Mouse (Mus musculus) heart, embryonic 14.5 days (tissue): Measurements from ENCODE around the gene Prr5. TPM values are rescaled to one million over a fixed set of nuclear protein-coding genes. Genes with fewer than 3 reads are reported as not detected.
"Not testable (repeated sequence)": the region's sequence is repeated elsewhere in the genome, so short reads cannot be mapped to it uniquely, and the experiment has no call there.

Source experiments
- ATAC-seq: fragments of 200-750 bp; cut with Nextera tagmentation; 2 replicates; pipeline ENCODE4 v1.8.0; 2017; ENCODE audit warnings: low read depth, moderate TSS enrichment; ENCODE audit not compliant: insufficient number of reproducible peaks, insufficient read depth, low FRiP score
- H3K27ac ChIP-seq, 2 experiments: fragments of 200-500 bp in 1 of 2; fragments of 300-500 bp in 1 of 2; sonication (generic) in 1 of 2; replicated peaks in 1 of 2; 2 replicates each; pipeline ENCODE4 v1.5.1; 2012 to 2014; ENCODE audit warnings: low read depth in 2 of 2, low read length in 2 of 2, control low read depth in 1 of 2, mild to moderate bottlenecking in 1 of 2, mixed read lengths in 1 of 2; ENCODE audit not compliant: control insufficient read depth in 1 of 2, insufficient read depth in 1 of 2
- H3K27me3 ChIP-seq: fragments of 300-500 bp; sonication (generic); 2 replicates; pipeline ENCODE4 v1.6.1; 2014; ENCODE audit warnings: mild to moderate bottlenecking, low read length, control low read depth; ENCODE audit not compliant: control insufficient read depth, insufficient read depth
- H3K36me3 ChIP-seq: fragments of 300-500 bp; sonication (generic); 2 replicates; pipeline ENCODE4 v1.6.1; 2014; ENCODE audit warnings: mild to moderate bottlenecking, control low read depth, low read length, mixed read lengths; ENCODE audit not compliant: control insufficient read depth, insufficient read depth
- H3K4me1 ChIP-seq, 2 experiments: fragments of 200-500 bp in 1 of 2; fragments of 300-500 bp in 1 of 2; sonication (generic) in 1 of 2; 2 replicates each; pipeline ENCODE4 v1.6.1; 2012 to 2014; ENCODE audit warnings: low read length in 2 of 2, control low read depth in 1 of 2, mixed read lengths in 1 of 2; ENCODE audit not compliant: control insufficient read depth in 2 of 2, insufficient read depth in 2 of 2
- H3K4me2 ChIP-seq: fragments of 300-500 bp; sonication (generic); 2 replicates; pipeline ENCODE4 v1.6.1; 2014; ENCODE audit warnings: mild to moderate bottlenecking, low read length
- H3K4me3 ChIP-seq, 2 experiments: fragments of 200-500 bp in 1 of 2; fragments of 300-500 bp in 1 of 2; sonication (generic) in 1 of 2; 2 replicates each; pipeline ENCODE4 v1.5.1; 2012 to 2014; ENCODE audit warnings: low read length in 2 of 2, mild to moderate bottlenecking in 2 of 2, control low read depth in 1 of 2, low read depth in 1 of 2, moderate library complexity in 1 of 2; ENCODE audit not compliant: control insufficient read depth in 1 of 2, insufficient read depth in 1 of 2
- H3K9ac ChIP-seq: fragments of 300-500 bp; sonication (generic); 2 replicates; pipeline ENCODE4 v1.6.1; 2014; ENCODE audit warnings: mild to moderate bottlenecking, low read length
- H3K9me3 ChIP-seq: fragments of 300-500 bp; sonication (generic); 2 replicates; pipeline ENCODE4 v1.6.1; 2016; ENCODE audit warnings: low read length, control low read depth; ENCODE audit not compliant: control insufficient read depth
- WGBS: fragments of 180-500 bp; shearing (Covaris S2); extraction: QIAGEN DNeasy Blood & Tissue Kit; methylation state at CpG from one replicate; pipeline ENCODE4 v1.1.7; 2014; 5-methylcytosine and 5-hydroxymethylcytosine counted together
- polyA plus RNA-seq: library from polyadenylated mRNA; unstranded; fragments of >200 nt; fragmentation: Nextera tagmentation; extraction: Ambion mirVana; gene quantifications from 2 replicates; pipeline ENCODE4 v1.2.1, GENCODE M21; 2014

Prr5 gene
- polyA plus RNA-seq, 1 experiment from 2014 or later, result 15.1 TPM

- no peak within 1 kb of the TSS for H3K27ac ChIP-seq
Measured at GRCm38 (mm10) chr15:84719791-84720190, 50.4 kb downstream of the Prr5 start, which contains the start of gene Arhgap8. Arhgap8 (plus strand) TSS chr15:84720052.

GRCm38 (mm10) chr15:84720291-84721204, 51.1 kb downstream of the Prr5 start:
- peaks cover 8 to 15% of the 10 kb centered on the region in 2 experiments; a peak in 3 of 4 replicates for H3K4me1 ChIP-seq
- no peaks in the 10 kb centered on the region for H3K9me3 ChIP-seq
- H3K4me2 ChIP-seq, result peak overlapping the region; percentile 95
- ATAC-seq, result no peak
- WGBS, result 6% methylated on average over 33 of the region's 33 CpGs
- H3K36me3 ChIP-seq, result no peaks in the 10 kb centered on the region
- no peak overlapping the region for H3K27ac ChIP-seq
- H3K27me3 ChIP-seq, result no peaks in the 10 kb centered on the region
- peak overlapping the region; percentile 71 for H3K9ac ChIP-seq
- peak overlapping the region; percentile 48 to 54 for H3K4me3 ChIP-seq

More at GRCm38 (mm10) chr15:84719791-84720190, 50.4 kb downstream of the Prr5 start, which contains the start of gene Arhgap8:
- no peaks in the 10 kb centered on the region for H3K36me3 ChIP-seq
- H3K4me3 ChIP-seq, result peak within 1 kb of the TSS; percentile 48 to 54
- H3K9me3 ChIP-seq, result no peaks in the 10 kb centered on the region
- peak within 1 kb of the TSS; percentile 95 for H3K4me2 ChIP-seq
- 4% methylated on average over 20 of the region's 24 CpGs for WGBS
- no peaks in the 10 kb centered on the region for H3K27me3 ChIP-seq
- H3K4me1 ChIP-seq, result peaks cover 12 to 19% of the 10 kb centered on the region in 2 experiments
- H3K9ac ChIP-seq, result peak within 1 kb of the TSS; percentile 71
- peak; percentile 39; the same call in 1 of the 2 replicates for ATAC-seq

GRCm38 (mm10) chr15:84723656-84724055, 54.2 kb downstream of the Prr5 start:
- not testable (repeated sequence) for H3K9me3 ChIP-seq, H3K9ac ChIP-seq, H3K27ac ChIP-seq, ATAC-seq, H3K4me2 ChIP-seq, H3K27me3 ChIP-seq, H3K36me3 ChIP-seq, H3K4me3 ChIP-seq
- peaks cover 13 to 26% of the 10 kb centered on the region in 2 experiments for H3K4me1 ChIP-seq
- 91% methylated on average over 1 of the region's 1 CpGs for WGBS

DNA sequence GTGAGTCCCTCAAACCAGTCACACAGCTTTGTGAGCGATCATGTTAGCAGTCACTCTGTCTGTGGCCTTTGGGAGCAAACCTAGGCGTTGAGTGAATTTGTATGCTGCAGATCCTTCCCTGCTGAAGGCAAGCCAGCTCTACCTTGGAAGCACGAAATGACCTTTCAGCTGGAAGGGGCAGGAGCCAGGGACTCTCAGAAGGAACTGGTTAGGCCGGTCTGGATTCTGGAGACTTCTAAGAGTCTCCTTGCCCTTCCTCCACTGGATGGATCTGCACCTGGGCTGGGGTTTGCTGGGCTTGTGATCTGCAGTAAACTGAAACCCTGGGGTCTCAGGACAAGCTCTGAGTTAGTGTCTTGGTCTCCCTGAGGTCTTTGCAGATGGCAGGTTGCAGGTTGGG, 54.8 kb downstream of the Prr5 start:
- Histone ChIP-seq H3K9me3 (no peaks in the 10 kb centered on the region), H3K27me3 (no peaks in the 10 kb centered on the region), H3K27ac (no peak overlapping the region), H3K4me1 (peaks cover 13 to 26% of the 10 kb centered on the region in 2 experiments), H3K9ac (no peak overlapping the region), H3K36me3 (no peaks in the 10 kb centered on the region), H3K4me3 (no peak overlapping the region), H3K4me2 (no peak overlapping the region)
- WGBS, result 71% methylated on average over 4 of the region's 4 CpGs
- ATAC-seq, result no peak

DNA sequence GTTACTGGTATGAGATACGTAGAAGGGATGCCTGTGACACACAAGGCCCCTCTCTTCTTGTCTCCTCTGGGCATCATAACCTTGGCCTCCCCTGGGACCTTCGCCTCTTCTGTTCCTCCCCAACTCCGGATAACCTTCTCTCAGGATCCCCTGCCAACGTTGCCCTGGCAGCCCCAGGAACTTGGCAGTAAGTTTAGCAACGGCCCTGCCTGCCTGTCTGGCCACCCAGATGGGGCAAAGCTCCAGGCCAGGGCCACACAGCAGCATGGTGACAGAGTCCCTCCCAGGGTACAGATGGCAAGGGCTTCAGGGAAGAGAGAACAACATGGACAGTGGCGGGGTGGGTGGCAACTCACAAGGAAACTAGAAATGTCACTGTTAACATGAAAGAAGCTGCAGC, 60.3 kb downstream of the Prr5 start:
- H3K4me1 ChIP-seq, result peaks cover 11 to 12% of the 10 kb centered on the region in 2 experiments; a peak in 3 of 4 replicates
- no peak overlapping the region for H3K9ac ChIP-seq
- 80% methylated on average over 6 of the region's 6 CpGs for WGBS
- H3K9me3 ChIP-seq, result no peaks in the 10 kb centered on the region
- no peak overlapping the region for H3K4me2 ChIP-seq
- ATAC-seq, result no peak
- no peak overlapping the region for H3K27ac ChIP-seq
- no peaks in the 10 kb centered on the region for H3K36me3 ChIP-seq
- H3K4me3 ChIP-seq, result no peak overlapping the region
- no peaks in the 10 kb centered on the region for H3K27me3 ChIP-seq

- Histone ChIP-seq H3K9ac (no peak overlapping the region), H3K4me2 (no peak overlapping the region), H3K4me1 (peaks cover 11 to 12% of the 10 kb centered on the region in 2 experiments; a peak in 3 of 4 replicates), H3K27ac (no peak overlapping the region), H3K9me3 (no peaks in the 10 kb centered on the region), H3K27me3 (no peaks in the 10 kb centered on the region), H3K36me3 (no peaks in the 10 kb centered on the region), H3K4me3 (no peak overlapping the region)
- ATAC-seq, result no peak
- 4% methylated on average over 1 of the region's 1 CpGs for WGBS
Measured at GRCm38 (mm10) chr15:84730893-84731292, 61.5 kb downstream of the Prr5 start.

DNA sequence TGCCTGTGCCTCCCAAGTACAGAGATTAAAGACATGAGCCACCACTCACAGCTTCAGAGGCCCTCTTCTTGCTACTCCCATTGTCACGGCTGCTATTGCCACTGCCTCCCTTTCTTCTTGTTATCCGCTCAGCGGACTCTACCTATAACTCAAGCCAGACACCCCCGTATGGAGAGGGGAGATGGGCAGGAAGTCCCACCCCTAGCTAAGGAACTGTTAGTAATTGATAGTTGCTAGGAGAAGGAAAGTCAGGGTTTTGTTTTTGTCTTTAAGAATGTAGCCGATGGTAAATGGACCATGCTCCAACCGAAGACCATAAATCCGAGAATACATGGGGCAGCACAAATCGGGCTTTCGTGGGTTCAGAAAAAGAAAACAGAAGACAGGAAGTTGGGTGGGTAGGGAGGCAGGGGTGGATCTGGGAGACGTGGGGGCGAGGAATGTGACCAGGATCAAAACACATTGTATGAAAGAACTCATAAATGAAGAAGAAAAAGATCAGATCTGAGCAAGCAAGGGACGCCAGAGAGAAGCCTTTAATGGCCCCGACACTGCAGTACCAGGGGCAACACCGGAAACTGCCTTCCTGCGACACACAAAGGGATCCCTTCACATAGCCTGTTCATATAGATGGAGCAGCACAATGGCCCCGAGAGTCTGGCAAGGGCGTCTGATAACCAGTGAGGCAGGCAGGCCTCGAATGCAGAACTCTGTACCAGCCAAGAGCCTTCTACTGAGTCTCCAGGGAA, 62.4 kb downstream of the Prr5 start:
- no peaks in the 10 kb centered on the region for H3K27me3 ChIP-seq
- H3K4me2 ChIP-seq, result no peak overlapping the region
- H3K4me3 ChIP-seq, result no peak overlapping the region
- WGBS, result 64% methylated on average over 18 of the region's 18 CpGs
- H3K9ac ChIP-seq, result no peak overlapping the region
- H3K27ac ChIP-seq, result no peak overlapping the region
- H3K9me3 ChIP-seq, result no peaks in the 10 kb centered on the region
- H3K36me3 ChIP-seq, result no peaks in the 10 kb centered on the region
- no peak for ATAC-seq
- peaks cover 11 to 12% of the 10 kb centered on the region in 2 experiments; a peak in 3 of 4 replicates for H3K4me1 ChIP-seq
